Mouse (Mus musculus): Measurements from ENCODE around the gene Polr2l.

GRCm38 (mm10) chr7:141474160-141474559, 772 bp downstream of the Polr2l start:
- no peak for TF ChIP-seq EP300 (IDR thresholded peaks at IDR 0.05; ENCODE audit: low read depth)
- TF ChIP-seq CTCF (IDR thresholded peaks at IDR 0.05; ENCODE audit: low read depth) = no peak
